Mouse (Mus musculus) hindlimb bud, embryonic 11.5 days (tissue): ENCODE data around the gene Klk1b5.
A peak's percentile ranks its signal among the peaks of the same experiment; 100 is the strongest.

Experiments used
- DNase-seq: peaks from one replicate; pipeline ENCODE4 v3.0.0-alpha.2; 2012; ENCODE audit warnings: low read depth, low spot score; ENCODE audit errors: extremely low spot score

Klk1b5 gene

GRCm38 (mm10) chr7:44253023-44253616 lies 37.4 kb downstream of the Klk1b5 start:
- no peak for DNase-seq

DNA sequence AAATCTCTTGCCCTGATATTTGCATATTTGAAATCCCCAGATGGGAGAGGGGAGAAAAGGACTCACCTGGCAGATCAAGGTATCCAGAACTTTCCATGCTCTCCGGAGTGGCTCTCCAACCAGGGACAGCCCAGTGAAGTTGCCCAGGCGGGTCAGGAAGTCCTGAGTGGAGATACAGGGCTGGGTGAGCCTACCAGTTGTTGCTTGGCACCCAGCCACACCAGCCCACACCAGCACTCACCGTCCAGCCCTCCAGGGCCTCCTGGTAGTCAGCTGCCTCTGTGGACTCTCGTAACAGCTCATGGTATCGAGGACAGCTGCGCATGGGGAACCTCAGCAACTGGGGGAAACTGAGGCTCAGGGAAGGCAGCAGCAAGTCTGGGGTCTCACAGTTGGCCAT lies 39.2 kb downstream of the Klk1b5 start:
- DNase-seq: no peak

DNA sequence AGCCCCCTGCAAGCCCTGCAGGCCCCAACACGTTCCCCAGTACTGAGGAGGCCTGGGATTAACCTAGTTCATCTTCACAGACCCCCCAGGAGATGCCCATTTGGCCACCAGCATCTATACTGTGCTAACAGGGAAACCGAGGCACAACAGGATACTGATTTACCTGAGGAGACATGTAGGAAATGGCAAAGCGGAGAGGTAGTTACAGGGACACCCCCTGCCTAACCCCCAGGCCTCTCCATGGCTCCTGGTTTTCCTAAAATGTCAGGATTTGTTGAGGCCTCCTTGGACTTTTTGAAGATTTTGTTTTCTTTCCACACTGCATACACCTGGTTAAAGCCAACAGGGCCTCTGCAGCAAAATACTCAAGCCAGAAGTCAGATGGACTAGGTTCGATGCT lies 41.5 kb downstream of the Klk1b5 start, which contains the start of gene Acp4:
Gene Acp4 (minus strand): TSS at position 101 of the 400 bp plus-strand sequence.
- no peak for DNase-seq

DNA sequence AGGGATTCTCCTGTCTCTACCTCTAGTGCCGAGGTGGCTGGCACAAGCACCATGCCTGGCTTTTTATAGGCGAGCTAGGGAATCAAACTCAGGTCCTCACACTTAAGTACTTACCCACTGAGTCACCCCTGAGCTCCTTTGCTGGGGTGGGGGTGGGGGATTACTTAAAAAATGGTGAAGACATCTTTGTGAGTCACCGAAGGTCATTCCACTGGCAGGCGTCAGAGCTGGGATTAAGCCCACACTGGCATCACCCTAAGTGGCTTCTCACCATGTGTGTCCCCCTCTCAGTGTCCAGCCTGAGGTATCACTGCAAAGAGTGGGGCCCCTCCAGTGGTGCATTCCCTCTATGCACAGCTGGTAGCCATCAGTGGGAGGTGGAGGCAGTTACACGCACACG lies 44.7 kb downstream of the Klk1b5 start:
- DNase-seq: no peak

DNA sequence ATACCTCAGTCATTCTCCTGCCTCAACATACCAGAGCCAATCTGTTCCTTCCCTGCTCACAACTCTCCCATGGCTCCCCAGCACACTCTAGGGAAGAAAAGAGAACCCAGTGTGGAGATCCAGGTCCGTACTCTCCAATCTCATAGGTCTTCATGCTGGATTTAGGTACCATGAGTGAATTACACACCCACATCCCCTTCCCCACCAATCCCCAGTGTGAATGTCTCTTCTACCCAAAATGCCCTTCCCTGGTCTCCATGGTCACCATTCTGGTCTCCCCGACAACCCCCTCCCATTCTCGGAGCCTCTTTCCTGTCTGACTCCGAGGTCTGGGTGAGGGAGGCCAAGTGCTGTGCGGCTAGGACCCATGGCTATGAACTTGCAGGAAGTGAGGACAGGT lies 45.4 kb downstream of the Klk1b5 start, which contains the start of gene Gm15517:
Gene Gm15517 (plus strand): TSS at position 301 of the 400 bp plus-strand sequence.
- no peak for DNase-seq

GRCm38 (mm10) chr7:44262791-44263643 lies 47.3 kb downstream of the Klk1b5 start:
- DNase-seq: peak; percentile 97

DNA sequence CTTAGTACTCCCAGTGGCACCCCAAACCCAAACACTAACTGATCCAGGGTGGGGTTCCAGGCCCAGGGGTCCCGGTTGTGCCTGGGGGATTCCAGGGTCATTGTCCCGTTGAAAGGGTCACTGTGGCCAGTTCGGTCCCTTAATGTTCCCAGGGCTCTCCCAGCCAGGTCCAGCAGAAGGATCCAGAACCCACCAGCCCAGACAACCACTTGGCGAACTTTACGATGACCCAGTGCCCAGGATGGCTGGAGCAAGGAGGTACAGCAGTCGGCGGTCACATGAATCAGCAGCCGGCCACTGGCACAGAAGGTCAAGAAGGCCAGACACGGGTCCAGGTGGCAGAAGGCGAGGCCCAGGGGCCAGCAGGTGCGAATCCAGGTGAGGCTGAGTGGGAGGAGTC lies 52.4 kb downstream of the Klk1b5 start:
- no peak for DNase-seq

- no peak for DNase-seq
Measured at GRCm38 (mm10) chr7:44269397-44269796, 53.7 kb downstream of the Klk1b5 start.
